Mouse (Mus musculus) small intestine, adult 2 months (tissue): ENCODE measurements around the gene Acox2.

Experiments used
- CTCF ChIP-seq: fragments of 200-500 bp; IDR thresholded peaks from 2 replicates; pipeline ENCODE4 v1.5.1; 2012; ENCODE audit warnings: low read depth, mild to moderate bottlenecking, control low read depth, inconsistent platforms, low read length, moderate library complexity, mixed read lengths; ENCODE audit not compliant: insufficient replicate concordance, insufficient read length; ENCODE audit errors: extremely low read depth
- POLR2A ChIP-seq: fragments of 200-500 bp; IDR thresholded peaks from 2 replicates; pipeline ENCODE4 v1.6.1; 2012; ENCODE audit warnings: low read depth, mild to moderate bottlenecking, control low read depth, inconsistent platforms, low read length, moderate library complexity

DNA sequence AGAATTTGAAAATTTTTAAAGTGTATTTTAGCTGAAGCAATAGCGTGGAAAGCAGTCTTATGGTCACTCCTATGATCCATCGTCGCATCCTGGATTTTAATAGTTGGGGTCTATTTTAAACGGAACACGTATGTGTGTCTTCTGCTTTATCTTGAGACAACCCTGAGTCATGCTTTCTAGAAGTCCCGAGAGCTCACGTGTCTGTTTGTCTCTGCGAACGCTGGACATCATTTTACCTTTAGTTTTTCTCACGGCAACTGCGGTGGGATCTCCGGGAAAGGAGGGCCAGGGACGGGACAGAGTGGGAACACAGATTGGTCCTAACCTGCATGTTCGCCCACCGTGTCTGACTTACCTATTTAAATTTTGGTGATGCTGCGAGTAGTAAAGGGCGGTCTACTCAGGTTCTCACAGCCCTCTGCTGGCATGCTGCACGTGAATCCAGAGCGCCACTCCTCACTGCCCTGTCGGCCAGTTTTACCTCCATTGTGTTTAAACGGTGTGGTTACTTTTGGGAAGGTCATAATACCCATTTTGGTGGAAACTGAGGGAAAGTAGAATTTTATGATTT lies 43.9 kb downstream of the Acox2 start:
- TF ChIP-seq POLR2A = no peak
- TF ChIP-seq CTCF = peak; percentile 16; the same call in 1 of the 2 replicates
